Mouse (Mus musculus) skeletal muscle tissue, adult 2 months (tissue): ENCODE measurements around the gene Fuz.

Experiments
- DNase-seq: peaks from one replicate; pipeline ENCODE4 v3.0.0-alpha.2; 2012; ENCODE audit warnings: low read depth, low spot score

Fuz gene

GRCm38 (mm10) chr7:44895593-44896434, at the start of gene Fuz:
Fuz (plus strand) TSS chr7:44896079.
- peak; percentile 91 for DNase-seq

- DNase-seq, result no peak
Measured at GRCm38 (mm10) chr7:44846804-44847203, 49.1 kb upstream of the Fuz start.

DNA sequence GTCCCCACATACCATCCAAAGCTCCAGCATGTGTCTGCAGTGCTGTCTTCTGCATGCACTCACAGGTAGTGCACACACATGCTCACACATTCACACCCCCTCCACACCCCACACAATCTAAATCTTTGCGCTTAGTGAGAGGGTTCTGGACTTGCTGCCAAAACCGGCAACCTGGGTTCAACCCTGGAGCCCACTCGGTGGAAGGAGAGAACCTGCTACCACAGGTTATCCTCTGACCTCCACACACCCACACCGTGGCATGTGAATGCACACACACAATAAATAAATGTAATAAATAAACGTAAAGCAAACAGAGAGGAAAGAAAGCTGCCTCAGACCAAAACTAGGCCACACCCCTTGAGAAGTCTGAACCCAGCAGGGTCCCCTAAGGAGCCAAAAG, 48.1 kb upstream of the Fuz start:
- DNase-seq, result no peak

- DNase-seq, result peak; percentile 100
Measured at GRCm38 (mm10) chr7:44848561-44849415, 47.1 kb upstream of the Fuz start, which contains the start of the genes Akt1s1 and Tbc1d17. Akt1s1 (plus strand) TSS chr7:44848991. Tbc1d17 (minus strand) TSS chr7:44849079.

DNA sequence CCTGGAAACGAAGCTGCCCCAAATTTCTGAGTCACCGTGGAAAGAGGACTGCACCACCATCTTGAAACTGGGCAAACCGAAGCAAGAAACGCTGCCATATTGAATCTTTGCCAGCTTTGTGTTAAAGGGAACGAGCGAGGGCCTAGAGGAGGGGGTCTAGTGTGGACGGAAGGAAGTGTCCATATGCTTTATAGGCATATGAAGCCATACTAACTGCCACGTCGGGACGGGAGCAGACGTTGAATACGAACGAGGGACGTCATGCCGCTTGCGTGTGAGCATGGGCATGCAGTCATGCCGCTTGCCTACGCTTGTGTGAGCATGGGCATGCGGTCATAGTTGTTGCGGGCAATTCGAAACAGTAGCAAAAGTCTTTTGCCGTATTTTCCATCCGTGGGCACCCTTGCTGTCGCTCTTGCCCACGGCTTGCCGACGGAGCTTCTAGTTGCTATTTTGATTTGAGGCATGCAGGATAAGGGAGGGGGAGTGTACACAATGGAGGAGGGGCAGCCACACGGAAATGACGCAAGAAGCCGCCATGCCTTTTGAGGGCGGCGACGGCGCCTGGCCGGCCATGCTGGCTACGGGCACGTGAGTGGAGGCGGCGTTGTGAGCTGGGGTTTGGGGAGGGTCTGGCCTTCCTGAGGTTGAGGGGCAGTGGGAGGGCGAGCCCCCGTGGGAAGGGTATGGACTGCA, 46.3 kb upstream of the Fuz start:
- peak; percentile 95 for DNase-seq

DNA sequence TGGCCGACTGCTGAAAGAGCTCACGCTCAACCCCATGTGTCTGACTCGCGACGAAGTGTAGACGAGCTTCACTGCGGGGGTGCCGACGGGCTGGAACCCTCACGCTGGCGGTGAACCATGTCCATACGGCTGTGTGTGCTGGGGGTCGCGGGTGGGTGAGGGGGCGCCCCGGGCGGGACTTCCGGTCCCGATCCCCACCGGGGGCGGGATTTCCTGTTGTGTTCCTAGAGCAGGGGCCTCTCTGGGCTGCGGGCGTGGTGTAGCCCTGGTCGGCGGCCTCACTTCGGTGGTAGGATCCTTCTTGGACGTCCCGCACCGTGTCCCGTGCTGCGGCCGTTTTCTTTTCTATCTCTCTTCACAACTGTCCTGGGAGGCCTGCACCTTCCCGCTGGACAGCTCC, 45.7 kb upstream of the Fuz start:
- DNase-seq, result no peak

DNA sequence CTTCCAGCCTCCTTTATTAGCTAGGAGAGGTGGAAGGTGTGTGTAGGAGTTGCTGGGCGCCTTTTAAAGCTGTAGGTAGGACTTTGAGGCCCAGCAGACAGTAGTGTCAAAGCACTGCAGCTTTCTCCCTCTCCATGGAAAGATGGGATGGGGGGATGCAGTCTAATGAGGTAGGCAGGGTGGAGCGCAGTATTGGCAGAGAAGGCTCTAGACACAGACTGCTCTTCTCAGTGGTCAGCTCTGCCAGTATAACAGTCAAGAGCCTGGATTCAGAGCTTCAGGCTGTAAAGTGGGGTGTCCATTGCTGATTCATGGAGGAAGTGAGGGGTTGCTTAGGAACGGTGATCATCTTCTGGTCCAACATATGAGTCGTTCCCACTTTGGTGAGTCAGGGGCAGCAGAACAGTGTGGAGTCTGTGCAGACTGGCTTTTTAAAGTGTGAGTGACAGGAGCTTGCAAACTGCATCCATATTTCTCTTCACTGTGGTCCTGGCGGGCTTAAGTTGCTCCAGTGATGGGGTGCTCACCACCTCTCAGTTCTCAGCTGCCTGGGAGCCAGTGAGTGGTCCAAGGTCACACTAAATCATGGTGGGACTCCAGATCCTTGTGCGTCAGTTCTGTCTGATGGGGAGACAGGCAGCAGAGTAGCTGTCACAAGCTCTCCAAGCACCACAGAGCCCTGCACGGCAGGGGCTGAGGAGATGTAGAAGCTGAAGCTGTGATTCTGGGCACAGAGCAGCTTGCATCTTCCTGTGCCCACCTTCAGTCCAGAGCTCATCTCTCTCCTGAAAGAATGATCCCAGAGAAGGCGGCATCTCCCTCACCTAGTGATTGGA, 44.9 kb upstream of the Fuz start:
- DNase-seq, result no peak

DNA sequence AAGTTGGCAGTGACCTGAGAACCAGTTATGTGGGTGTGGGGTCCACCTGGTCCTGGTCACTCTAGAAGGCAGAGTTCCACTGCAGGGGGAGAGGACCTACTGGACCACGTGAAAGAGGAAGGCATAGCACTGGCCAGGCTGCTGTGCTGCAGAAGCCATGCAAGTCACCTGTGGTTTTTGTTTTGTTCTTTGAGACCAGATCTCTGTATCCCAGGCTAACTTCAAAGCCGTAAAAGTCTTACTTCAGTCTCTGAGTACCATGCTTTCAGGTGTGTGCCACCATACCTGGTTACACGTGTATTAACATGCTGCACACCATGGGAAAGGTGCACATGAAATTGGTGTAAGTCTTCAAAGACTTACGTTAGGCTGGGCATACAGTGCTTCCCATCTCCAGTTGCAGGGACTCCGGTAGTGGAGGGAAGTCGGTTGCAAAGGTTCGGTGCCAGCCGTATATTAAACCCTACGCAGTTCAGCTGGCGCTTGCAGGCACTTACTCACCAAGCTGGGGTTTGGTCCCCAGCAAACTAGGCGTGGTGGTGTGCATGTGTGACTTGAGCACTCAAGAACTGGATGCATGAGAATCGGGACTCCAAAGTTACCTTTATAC, 44.1 kb upstream of the Fuz start:
- no peak for DNase-seq

- DNase-seq, result no peak
Measured at GRCm38 (mm10) chr7:44852259-44853027, 43.4 kb upstream of the Fuz start.

DNA sequence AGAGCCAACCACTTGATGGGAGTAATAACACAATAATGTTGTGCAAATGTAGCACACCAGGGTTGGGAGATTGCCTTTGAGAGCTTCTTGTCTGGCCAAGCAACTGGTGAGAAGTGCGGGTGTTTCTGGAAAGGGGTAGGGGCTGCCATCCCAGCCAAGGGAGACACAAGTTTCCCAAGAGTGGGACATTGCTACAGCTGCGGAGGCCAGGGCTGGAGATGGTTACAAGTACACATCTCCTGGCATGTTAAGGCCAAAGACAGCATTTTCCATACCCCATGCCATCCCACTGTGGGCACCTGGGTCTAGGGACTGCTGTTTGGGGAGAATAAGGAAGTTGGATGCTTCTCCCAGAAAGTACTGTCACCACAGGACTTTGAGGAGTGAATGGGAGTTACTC, 42.8 kb upstream of the Fuz start:
- DNase-seq, result no peak

DNA sequence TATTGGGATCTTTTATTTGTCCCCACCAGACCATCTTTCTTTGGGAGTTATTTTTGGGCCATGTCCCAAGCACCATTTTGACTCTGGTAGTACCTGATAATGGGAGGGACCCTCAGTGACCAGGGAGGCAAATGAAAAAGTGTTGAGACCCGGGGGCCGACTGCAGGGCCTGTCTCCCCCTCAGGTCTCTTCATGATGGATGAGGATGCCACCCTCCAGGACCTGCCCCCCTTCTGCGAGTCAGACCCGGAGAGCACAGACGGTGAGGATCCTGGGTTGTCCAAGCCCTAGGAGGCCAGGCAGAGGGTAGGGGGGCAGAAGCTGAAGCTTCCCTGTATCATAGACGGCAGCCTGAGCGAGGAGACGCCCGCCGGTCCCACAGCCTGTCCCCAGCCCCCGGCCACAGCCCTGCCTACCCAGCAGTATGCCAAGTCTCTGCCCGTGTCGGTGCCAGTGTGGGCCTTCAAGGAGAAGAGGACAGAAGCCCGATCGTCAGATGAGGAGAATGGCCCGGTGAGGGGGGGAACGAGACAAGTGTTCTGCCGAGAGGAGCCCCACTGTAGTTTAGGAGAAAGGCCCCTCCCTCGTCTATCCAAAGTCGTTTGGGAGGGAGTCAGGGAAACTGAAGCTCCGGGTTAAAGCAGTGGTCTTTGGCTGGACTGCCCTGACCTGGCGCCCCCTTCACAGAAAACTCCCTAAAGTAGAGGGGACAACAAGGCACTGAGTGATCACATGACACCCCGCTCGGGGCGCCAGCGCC, 42.1 kb upstream of the Fuz start:
- no peak for DNase-seq

- peak; percentile 77 for DNase-seq
Measured at GRCm38 (mm10) chr7:44854356-44855031, 41.4 kb upstream of the Fuz start.

DNA sequence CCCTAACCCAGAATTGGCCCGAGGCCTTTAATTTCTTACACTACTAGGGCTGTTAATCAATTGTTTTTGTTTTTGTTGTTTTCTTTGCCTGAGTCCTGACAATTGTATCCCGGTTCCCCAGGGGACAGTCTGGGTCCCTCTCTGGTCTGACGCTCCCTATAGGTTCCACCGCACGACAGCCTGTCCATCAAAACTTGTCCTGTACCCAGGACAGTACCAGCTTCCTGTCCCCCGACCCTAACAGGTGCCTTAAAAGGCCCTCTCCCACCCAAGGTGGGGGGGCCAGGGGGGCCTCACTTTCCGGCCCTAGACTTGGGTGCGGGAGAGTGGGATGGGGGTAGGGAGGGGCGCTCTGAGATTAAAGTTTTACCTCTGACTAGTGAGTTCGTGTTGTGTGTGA, 40.8 kb upstream of the Fuz start:
- no peak for DNase-seq

DNA sequence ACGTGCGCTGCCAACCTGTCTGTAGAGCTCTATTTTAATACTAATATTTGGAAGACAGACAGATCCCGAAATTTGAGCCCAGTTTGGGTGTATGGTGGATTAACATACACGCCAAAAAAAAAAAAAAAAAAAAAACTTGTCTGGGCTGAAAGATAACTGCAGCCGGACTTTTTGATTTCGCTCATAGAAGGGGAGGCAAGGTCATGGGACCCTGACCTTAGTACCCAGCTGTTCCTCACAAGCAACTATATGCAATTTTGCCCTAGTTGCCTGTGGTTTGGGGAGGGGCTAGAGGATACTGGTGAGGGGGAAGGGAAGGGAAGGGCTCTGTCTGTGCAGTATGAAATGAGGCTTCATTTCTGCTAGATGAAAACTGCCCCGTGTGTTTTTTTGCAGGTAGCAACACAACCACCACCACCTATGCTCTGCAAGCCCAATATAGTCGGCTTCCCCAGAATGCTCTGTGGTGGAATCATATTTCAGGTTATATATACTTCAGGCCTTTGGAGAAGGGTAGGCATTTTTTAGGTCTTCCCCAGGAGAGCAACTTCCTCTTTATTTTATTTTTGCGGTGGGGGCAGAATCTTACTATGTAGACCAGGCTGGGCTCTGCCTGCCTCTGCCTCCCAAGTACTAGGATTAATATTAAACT, 39.5 kb upstream of the Fuz start:
- no peak for DNase-seq

- DNase-seq, result peak; percentile 80
Measured at GRCm38 (mm10) chr7:44857042-44857552, 38.8 kb upstream of the Fuz start, which contains the start of gene Pnkp. Pnkp (plus strand) TSS chr7:44857139.

DNA sequence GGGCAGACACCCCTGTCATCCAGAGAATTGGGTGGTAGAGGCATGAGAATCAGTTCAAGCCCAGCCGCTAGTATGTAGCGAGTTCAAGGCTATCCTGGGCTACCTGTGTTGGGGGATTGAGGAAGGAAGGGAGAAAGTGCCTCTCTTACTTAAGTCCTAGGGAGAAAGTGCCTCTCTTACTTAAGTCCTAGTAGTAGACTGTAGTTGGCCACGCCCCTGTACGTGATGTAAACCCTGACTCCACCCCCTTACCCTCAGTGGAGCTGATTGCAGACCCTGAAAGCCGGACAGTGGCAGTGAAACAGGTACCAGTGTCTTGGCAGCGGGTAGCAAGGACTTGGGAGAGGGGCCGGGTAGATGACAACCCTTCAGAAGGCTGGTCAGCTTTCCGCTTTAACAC, 38.0 kb upstream of the Fuz start:
- DNase-seq, result no peak

- no peak for DNase-seq
Measured at GRCm38 (mm10) chr7:44859896-44860295, 36.0 kb upstream of the Fuz start.
